Mouse (Mus musculus) liver, embryonic 14.5 days (tissue): Measurements from ENCODE around the gene Ndufc2. TPM values are rescaled to one million over a fixed set of nuclear protein-coding genes. Genes with fewer than 3 reads are reported as not detected.

Source experiments
- ATAC-seq: fragments of 200-750 bp; cut with Nextera tagmentation; 2 replicates; pipeline ENCODE4 v1.8.0; 2017; ENCODE audit warnings: moderate number of reproducible peaks, mild to moderate bottlenecking, moderate library complexity; ENCODE audit not compliant: insufficient read depth
- DNase-seq, 3 experiments: peaks; one replicate each; pipeline ENCODE4 v3.0.0-alpha.2; 2012 to 2013; ENCODE audit warnings: low read depth in 3 of 3, low spot score in 3 of 3
- H3K27ac ChIP-seq: fragments of 300-500 bp; sonication (generic); 2 replicates; pipeline ENCODE4 v1.5.1; 2014; ENCODE audit warnings: moderate library complexity, mild to moderate bottlenecking, control low read depth, inconsistent platforms
- H3K27me3 ChIP-seq: fragments of 300-500 bp; sonication (generic); 2 replicates; pipeline ENCODE4 v1.6.1; 2014; ENCODE audit warnings: mild to moderate bottlenecking, low read length, moderate library complexity; ENCODE audit not compliant: control insufficient read depth, insufficient read depth
- H3K36me3 ChIP-seq: fragments of 300-500 bp; sonication (generic); replicated peaks from 2 replicates; pipeline ENCODE4 v1.6.1; 2014; ENCODE audit warnings: low read depth; ENCODE audit not compliant: control insufficient read depth, insufficient read depth
- H3K4me1 ChIP-seq, 2 experiments: fragments of 200-500 bp in 1 of 2; fragments of 300-500 bp in 1 of 2; sonication (generic) in 1 of 2; replicated peaks; 2 replicates each; pipeline ENCODE4 v1.6.1; 2012 to 2014; ENCODE audit warnings: antibody characterized with exemption in 1 of 2, inconsistent platforms in 1 of 2, low read length in 1 of 2; ENCODE audit not compliant: control insufficient read depth in 2 of 2, insufficient read depth in 2 of 2
- H3K4me2 ChIP-seq: fragments of 300-500 bp; sonication (generic); 2 replicates; pipeline ENCODE4 v1.6.1; 2014; ENCODE audit warnings: low read depth, mild to moderate bottlenecking, control low read depth, moderate library complexity
- H3K4me3 ChIP-seq, 2 experiments: fragments of 200-500 bp in 1 of 2; fragments of 300-500 bp in 1 of 2; sonication (generic) in 1 of 2; 2 replicates each; pipeline ENCODE4 v1.5.1; 2012 to 2014; ENCODE audit warnings: low read depth in 2 of 2, low read length in 2 of 2, mild to moderate bottlenecking in 2 of 2, control low read depth in 1 of 2, inconsistent platforms in 1 of 2, moderate library complexity in 1 of 2; ENCODE audit not compliant: insufficient read depth in 1 of 2
- H3K9ac ChIP-seq: fragments of 300-500 bp; sonication (generic); replicated peaks from 2 replicates; pipeline ENCODE4 v1.6.1; 2014; ENCODE audit warnings: mild to moderate bottlenecking, control low read depth, moderate library complexity
- H3K9me3 ChIP-seq: fragments of 300-500 bp; sonication (generic); 2 replicates; pipeline ENCODE4 v1.6.1; 2016; ENCODE audit warnings: low read length, mixed read lengths; ENCODE audit not compliant: control insufficient read depth
- CTCF ChIP-seq: IDR thresholded peaks from 2 replicates; pipeline ENCODE4 v1.5.1; 2016; ENCODE audit warnings: antibody characterized with exemption, low read depth, control low read depth
- EP300 ChIP-seq: IDR thresholded peaks from 2 replicates; pipeline ENCODE4 v1.6.1; 2016; ENCODE audit warnings: antibody characterized with exemption, low read depth
- WGBS: fragments of 180-500 bp; shearing (Covaris S2); extraction: QIAGEN DNeasy Blood & Tissue Kit; methylation state at CpG from one replicate; pipeline ENCODE4 v1.1.7; 2014; ENCODE audit not compliant: insufficient replicate concordance; 5-methylcytosine and 5-hydroxymethylcytosine counted together
- polyA plus RNA-seq, 2 experiments: library from polyadenylated mRNA; depleted of rRNA in 1 of 2; stranded (reverse) in 1 of 2; unstranded in 1 of 2; fragments of >200 nt; fragmentation: Nextera tagmentation in 1 of 2; extraction: Ambion mirVana in 1 of 2; gene quantifications; 2 replicates each; pipeline versions ENCODE4 v1.2.1 to v1.2.3; 2012 to 2014

Ndufc2 gene
- polyA plus RNA-seq, 2 experiments: 107 to 250 TPM

GRCm38 (mm10) chr7:97392079-97392445 is 7.7 kb upstream of the Ndufc2 start:
- ATAC-seq: no peak

DNA sequence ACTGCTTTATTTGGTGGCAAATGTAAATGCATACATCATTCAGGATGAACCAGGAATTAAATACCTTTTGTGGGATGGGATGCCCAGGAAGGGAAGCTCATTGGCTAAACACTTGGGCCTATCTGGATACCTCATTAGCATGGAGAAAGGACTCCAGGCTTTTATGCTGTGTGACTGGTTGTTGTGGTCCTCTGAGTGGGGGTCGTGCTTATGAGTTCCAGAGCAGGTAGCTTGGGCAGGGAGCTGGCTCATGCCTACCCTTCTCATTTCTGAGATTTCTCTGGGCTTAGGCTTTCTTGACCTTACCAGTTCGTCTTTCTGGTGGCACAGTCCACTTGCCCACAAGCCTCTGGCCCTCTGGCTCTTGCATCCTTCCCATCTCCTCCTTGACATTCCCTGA is 5.4 kb upstream of the Ndufc2 start:
- no peak for DNase-seq
- Histone ChIP-seq H3K27ac (no peak overlapping the region), H3K36me3 (peaks cover 17% of the 10 kb centered on the region)

More at GRCm38 (mm10) chr7:97392079-97392445, 7.7 kb upstream of the Ndufc2 start:
- DNase-seq: no peak
- Histone ChIP-seq H3K27me3 (no peaks in the 10 kb centered on the region), H3K4me3 (no peak overlapping the region), H3K36me3 (peaks cover 33% of the 10 kb centered on the region), H3K9ac (no peak overlapping the region), H3K4me2 (no peak overlapping the region), H3K27ac (no peak overlapping the region), H3K9me3 (no peaks in the 10 kb centered on the region), H3K4me1 (no peaks in the 10 kb centered on the region)
- TF ChIP-seq CTCF: no peak
- no peak for TF ChIP-seq EP300
- WGBS: 79% methylated on average over 6 of the region's 6 CpGs

GRCm38 (mm10) chr7:97398943-97399342 is 860 bp upstream of the Ndufc2 start:
- no peak for ATAC-seq
- H3K27ac ChIP-seq: no peak overlapping the region

More for the DNA sequence above, 5.4 kb upstream of the Ndufc2 start:
- Histone ChIP-seq H3K9me3 (no peaks in the 10 kb centered on the region), H3K9ac (no peak overlapping the region), H3K4me1 (peaks cover 0 to 1% of the 10 kb centered on the region in 2 experiments; a peak in 2 of 4 replicates), H3K4me2 (no peak overlapping the region), H3K4me3 (no peak overlapping the region), H3K27me3 (no peaks in the 10 kb centered on the region)
- no peak for ATAC-seq
- TF ChIP-seq EP300: no peak
- TF ChIP-seq CTCF: no peak
- whole genome bisulfite sequencing: 49% methylated on average over 2 of the region's 2 CpGs

DNA sequence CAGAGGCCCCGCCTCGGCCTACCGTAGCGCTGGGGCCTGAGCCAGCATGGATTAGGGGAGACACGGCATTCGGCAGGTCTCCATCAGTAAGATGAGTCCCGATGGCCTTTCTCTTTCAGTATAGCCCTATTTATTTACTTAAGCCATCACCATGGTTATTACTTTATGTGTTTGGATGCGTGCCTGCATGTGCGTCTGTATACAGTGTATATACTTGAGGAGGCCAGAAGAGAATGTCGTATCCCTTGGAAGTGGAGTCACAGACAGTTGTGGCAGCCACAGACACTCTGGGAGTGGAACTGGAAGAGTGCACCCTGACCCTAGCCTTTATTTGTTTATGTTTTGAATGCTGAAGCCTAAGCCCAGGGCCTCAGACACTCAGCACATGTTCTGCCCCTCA is 7.3 kb downstream of the Ndufc2 start:
- TF ChIP-seq CTCF: no peak
- no peak for TF ChIP-seq EP300
- 81% methylated on average over 10 of the region's 10 CpGs for WGBS
- H3K27me3 ChIP-seq: no peaks in the 10 kb centered on the region
- H3K4me1 ChIP-seq: no peaks in the 10 kb centered on the region
- H3K9me3 ChIP-seq: no peaks in the 10 kb centered on the region; the same call in 1 of the 2 replicates
- H3K4me3 ChIP-seq: no peak overlapping the region
- no peak overlapping the region for H3K4me2 ChIP-seq
- ATAC-seq (no peak), DNase-seq (no peak)
- no peak overlapping the region for H3K27ac ChIP-seq
- peaks cover 13% of the 10 kb centered on the region for H3K36me3 ChIP-seq
- H3K9ac ChIP-seq: no peak overlapping the region

More at GRCm38 (mm10) chr7:97398943-97399342, 860 bp upstream of the Ndufc2 start:
- H3K4me2 ChIP-seq: no peak overlapping the region
- no peaks in the 10 kb centered on the region for H3K27me3 ChIP-seq
- no peak for DNase-seq
- no peak overlapping the region for H3K4me3 ChIP-seq
- no peak for TF ChIP-seq EP300
- no peak for TF ChIP-seq CTCF
- H3K9ac ChIP-seq: no peak overlapping the region
- 74% methylated on average over 6 of the region's 6 CpGs for WGBS
- H3K9me3 ChIP-seq: no peaks in the 10 kb centered on the region
- H3K36me3 ChIP-seq: no peaks in the 10 kb centered on the region; the same call in 1 of the 2 replicates
- peaks cover 9 to 15% of the 10 kb centered on the region in 2 experiments; a peak in 3 of 4 replicates for H3K4me1 ChIP-seq

- 77% methylated on average over 2 of the region's 2 CpGs for WGBS
- Histone ChIP-seq H3K4me3 (no peak overlapping the region), H3K4me2 (no peak overlapping the region), H3K27me3 (no peaks in the 10 kb centered on the region), H3K36me3 (peaks cover 13% of the 10 kb centered on the region), H3K27ac (no peak overlapping the region), H3K4me1 (peaks cover 0 to 2% of the 10 kb centered on the region in 2 experiments; a peak in 1 of 4 replicates), H3K9ac (no peak overlapping the region), H3K9me3 (no peaks in the 10 kb centered on the region; the same call in 1 of the 2 replicates)
- DNase-seq (no peak), ATAC-seq (no peak)
- no peak for TF ChIP-seq CTCF
- no peak for TF ChIP-seq EP300
Observed at GRCm38 (mm10) chr7:97411106-97411505, 11.3 kb downstream of the Ndufc2 start.
